Mouse (Mus musculus) midbrain, postnatal 0 days (tissue): ENCODE results near the gene Acap1. TPM values are rescaled to one million over a fixed set of nuclear protein-coding genes. Genes with fewer than 3 reads are reported as not detected.

Experiments used
- ATAC-seq: fragments of 200-750 bp; cut with Nextera tagmentation; 2 replicates; pipeline ENCODE4 v1.8.0; 2017; ENCODE audit warnings: moderate number of reproducible peaks, mild to moderate bottlenecking, moderate TSS enrichment, moderate library complexity; ENCODE audit not compliant: low FRiP score
- DNase-seq: peaks from one replicate; pipeline ENCODE4 v3.0.0-alpha.2; 2015; ENCODE audit warnings: low spot score
- H3K27ac ChIP-seq: fragments of 300-500 bp; sonication (generic); 2 replicates; pipeline ENCODE4 v1.5.1; 2014; ENCODE audit warnings: low read depth, mild to moderate bottlenecking, low read length, mixed read lengths
- H3K27me3 ChIP-seq: fragments of 300-500 bp; sonication (generic); 2 replicates; pipeline ENCODE4 v1.6.1; 2014; ENCODE audit warnings: low read length, control low read depth, mixed read lengths; ENCODE audit not compliant: insufficient read depth
- H3K36me3 ChIP-seq: fragments of 300-500 bp; sonication (generic); 2 replicates; pipeline ENCODE4 v1.6.1; 2014; ENCODE audit warnings: low read length, control low read depth, mixed read lengths; ENCODE audit not compliant: insufficient read depth
- H3K4me1 ChIP-seq: fragments of 300-500 bp; sonication (generic); 2 replicates; pipeline ENCODE4 v1.6.1; 2014; ENCODE audit warnings: mild to moderate bottlenecking, control low read depth, antibody characterized with exemption, low read length, mixed read lengths; ENCODE audit not compliant: insufficient read depth
- H3K4me2 ChIP-seq: fragments of 300-500 bp; sonication (generic); 2 replicates; pipeline ENCODE4 v1.6.1; 2014; ENCODE audit warnings: low read depth, mild to moderate bottlenecking, low read length, mixed read lengths; ENCODE audit not compliant: poor library complexity, severe bottlenecking
- H3K4me3 ChIP-seq: fragments of 300-500 bp; sonication (generic); 2 replicates; pipeline ENCODE4 v1.5.1; 2014; ENCODE audit warnings: low read depth, mild to moderate bottlenecking, low read length, moderate library complexity
- H3K9ac ChIP-seq: fragments of 300-500 bp; sonication (generic); replicated peaks from 2 replicates; pipeline ENCODE4 v1.6.1; 2014; ENCODE audit warnings: mild to moderate bottlenecking, low read length, moderate library complexity, mixed read lengths; ENCODE audit not compliant: poor library complexity, severe bottlenecking
- H3K9me3 ChIP-seq: fragments of 300-500 bp; sonication (generic); 2 replicates; pipeline ENCODE4 v1.6.1; 2016; ENCODE audit warnings: low read length, control low read depth
- CTCF ChIP-seq: IDR thresholded peaks from 2 replicates; pipeline ENCODE4 v1.5.1; 2016; ENCODE audit warnings: antibody characterized with exemption, mild to moderate bottlenecking
- WGBS: fragments of 180-500 bp; shearing (Covaris S2); extraction: QIAGEN DNeasy Blood & Tissue Kit; methylation state at CpG from one replicate; pipeline ENCODE4 v1.1.7; 2014; 5-methylcytosine and 5-hydroxymethylcytosine counted together
- microRNA-seq: library from miRNA; unstranded; fragments of <30 nt; microRNA quantifications from one replicate; pipeline ENCODE4, GENCODE M21; 2016; ENCODE audit warnings: borderline number of aligned reads
- polyA plus RNA-seq: library from polyadenylated mRNA; unstranded; fragments of >200 nt; fragmentation: Nextera tagmentation; extraction: Ambion mirVana; gene quantifications from 2 replicates; pipeline ENCODE4 v1.2.1, GENCODE M21; 2015
- total RNA-seq: library from RNA; depleted of rRNA; stranded (reverse); fragments of >200 nt; gene quantifications from 2 replicates; pipeline ENCODE4 v1.2.3, GENCODE M21; 2014; rRNA removed

Acap1 gene
- total and polyA plus RNA-seq, 2 experiments from 2014 or later = 0.14 TPM; not detected in 1

DNA sequence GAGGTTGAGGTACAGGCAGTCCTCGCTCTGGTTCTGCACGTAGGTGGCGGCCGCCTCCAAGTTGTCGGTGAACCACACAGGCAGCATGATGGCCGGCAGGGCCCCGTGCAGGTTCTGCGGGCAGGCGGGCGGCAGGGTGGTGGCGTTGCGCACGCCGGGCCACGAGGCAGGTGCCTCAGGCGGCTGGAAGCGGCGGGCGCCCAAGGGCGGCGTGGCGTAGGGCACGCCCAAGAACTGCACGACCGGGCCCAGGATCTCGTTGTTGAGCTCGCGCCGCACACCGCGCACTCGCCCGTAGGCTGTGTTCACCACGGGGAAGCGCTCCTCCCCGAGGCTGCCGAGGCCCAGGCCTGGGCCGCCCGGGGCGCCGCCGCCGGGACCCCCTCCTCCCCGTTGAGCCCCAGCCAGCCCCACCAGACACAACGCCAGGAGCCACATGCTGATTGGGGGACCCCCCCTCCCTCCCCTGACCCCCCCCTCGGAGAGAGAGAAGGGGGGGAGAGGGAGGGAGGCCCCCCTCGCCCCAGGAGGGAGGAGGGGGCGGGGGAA is 61.3 kb downstream of the Acap1 start:
- DNase-seq = no peak
- H3K4me2 ChIP-seq = peak overlapping the region; percentile 97
- H3K27me3 ChIP-seq = no peaks in the 10 kb centered on the region
- peaks cover 18% of the 10 kb centered on the region for H3K36me3 ChIP-seq
- no peaks in the 10 kb centered on the region for H3K9me3 ChIP-seq
- peaks cover 11% of the 10 kb centered on the region; the same call in 1 of the 2 replicates for H3K4me1 ChIP-seq
- TF ChIP-seq CTCF = no peak
- peak overlapping the region; percentile 91 for H3K4me3 ChIP-seq
- 12% methylated on average over 24 of the region's 48 CpGs for WGBS
- 0 out of 2 replicates have a peak overlapping the region, but pooled peaks have one; percentile 32 for H3K27ac ChIP-seq
- no peak for ATAC-seq
- peak overlapping the region; percentile 98 for H3K9ac ChIP-seq

DNA sequence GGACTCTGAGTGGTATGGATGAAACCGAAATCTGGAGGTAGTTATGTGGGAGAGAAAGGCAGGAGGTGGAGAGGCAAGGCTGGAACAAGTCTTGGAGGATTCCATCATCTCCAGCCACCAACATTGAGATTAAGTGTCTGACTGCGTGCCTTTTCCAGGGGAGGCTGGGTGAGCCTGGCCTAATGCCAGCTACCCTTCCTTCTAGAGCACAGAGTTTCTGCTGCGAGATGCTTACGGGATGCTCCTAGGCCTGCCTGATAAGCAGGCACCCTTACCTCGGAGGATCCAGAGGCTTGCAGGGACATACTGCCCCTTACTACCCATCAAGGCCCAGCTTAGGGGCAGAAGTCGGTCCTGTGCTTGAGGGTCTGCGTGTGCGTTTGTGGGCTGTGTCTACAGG is 61.8 kb downstream of the Acap1 start:
- WGBS = 58% methylated on average over 8 of the region's 8 CpGs
- peak overlapping the region; percentile 91 for H3K4me3 ChIP-seq
- no peaks in the 10 kb centered on the region for H3K27me3 ChIP-seq
- no peaks in the 10 kb centered on the region for H3K9me3 ChIP-seq
- H3K36me3 ChIP-seq = peaks cover 22% of the 10 kb centered on the region
- TF ChIP-seq CTCF = no peak
- no peak for ATAC-seq
- peak overlapping the region; percentile 98 for H3K9ac ChIP-seq
- DNase-seq = no peak
- H3K4me1 ChIP-seq = peaks cover 7% of the 10 kb centered on the region; the same call in 1 of the 2 replicates
- H3K4me2 ChIP-seq = peak overlapping the region; percentile 97
- 0 out of 2 replicates have a peak overlapping the region, but pooled peaks have one; percentile 32 for H3K27ac ChIP-seq

Small RNA genes within 50 kb of the gene (microRNA-seq; reads per million reads assigned to microRNA genes)
- not detected for gene Mir6924

Other genes starting within 250 kb of the Acap1 start
Only the 30 nearest of the 40 such genes appear.
- gene Polr2a, start 136.9 kb downstream of the Acap1 start, total RNA-seq = 16.9 and 25.1 TPM in 2 replicates
- gene Polr2a, start 136.9 kb downstream of the Acap1 start, polyA plus RNA-seq = 9.0 and 10.2 TPM in 2 replicates
- gene Slc35g3, start 133.6 kb downstream of the Acap1 start, total RNA-seq = not detected in 2 replicates
- 0.23 and 0.26 TPM in 2 replicates for gene Slc35g3, start 133.6 kb downstream of the Acap1 start, polyA plus RNA-seq
- 31.5 and 34.3 TPM in 2 replicates for gene Zbtb4, start 129.6 kb downstream of the Acap1 start, total RNA-seq
- 4.4 and 5.0 TPM in 2 replicates for gene Zbtb4, start 129.6 kb downstream of the Acap1 start, polyA plus RNA-seq
- 1.5 and 1.6 TPM in 2 replicates for gene Chrnb1, start 99.6 kb downstream of the Acap1 start, total RNA-seq
- gene Chrnb1, start 99.6 kb downstream of the Acap1 start, polyA plus RNA-seq = 1.1 TPM in 2 replicates
- 12.7 and 16.4 TPM in 2 replicates for gene Fgf11, start 93.7 kb downstream of the Acap1 start, total RNA-seq
- 2.6 and 2.8 TPM in 2 replicates for gene Fgf11, start 93.7 kb downstream of the Acap1 start, polyA plus RNA-seq
- gene Tmem102, start 89.9 kb downstream of the Acap1 start, total RNA-seq = 0.16 TPM in 1 of 2 replicates, not detected in the other
- gene Tmem102, start 89.9 kb downstream of the Acap1 start, polyA plus RNA-seq = 0.80 and 0.94 TPM in 2 replicates
- gene Gm39566, start 80.2 kb downstream of the Acap1 start, total RNA-seq = not detected in 2 replicates
- gene Gm39566, start 80.2 kb downstream of the Acap1 start, polyA plus RNA-seq = not detected in 2 replicates
- not detected in 2 replicates for gene Spem2, start 77.1 kb downstream of the Acap1 start, total RNA-seq
- gene Spem2, start 77.1 kb downstream of the Acap1 start, polyA plus RNA-seq = not detected in 2 replicates
- gene Spem1, start 73.4 kb downstream of the Acap1 start, total RNA-seq = 0.93 TPM in 1 of 2 replicates, not detected in the other
- gene Spem1, start 73.4 kb downstream of the Acap1 start, polyA plus RNA-seq = 0.20 and 0.27 TPM in 2 replicates
- gene Nlgn2, start 57.8 kb downstream of the Acap1 start, total RNA-seq = 117 and 137 TPM in 2 replicates
- 21.0 and 23.5 TPM in 2 replicates for gene Nlgn2, start 57.8 kb downstream of the Acap1 start, polyA plus RNA-seq
- gene Tmem256, start 57.0 kb downstream of the Acap1 start, total RNA-seq = 95.5 and 103 TPM in 2 replicates
- gene Tmem256, start 57.0 kb downstream of the Acap1 start, polyA plus RNA-seq = 349 and 370 TPM in 2 replicates
- 24.1 and 26.6 TPM in 2 replicates for gene Plscr3, start 49.2 kb downstream of the Acap1 start, total RNA-seq
- 33.5 and 35.0 TPM in 2 replicates for gene Plscr3, start 49.2 kb downstream of the Acap1 start, polyA plus RNA-seq
- not detected in 2 replicates for gene Tnk1, start 36.8 kb downstream of the Acap1 start, total RNA-seq
- gene Tnk1, start 36.8 kb downstream of the Acap1 start, polyA plus RNA-seq = 0.16 TPM in 2 replicates
- not detected in 2 replicates for gene Tmem95, start 17.5 kb downstream of the Acap1 start, total RNA-seq
- gene Tmem95, start 17.5 kb downstream of the Acap1 start, polyA plus RNA-seq = not detected in 2 replicates
- 0.93 and 1.6 TPM in 2 replicates for gene Kctd11, start 14.1 kb downstream of the Acap1 start, total RNA-seq
- 0.57 and 0.92 TPM in 2 replicates for gene Kctd11, start 14.1 kb downstream of the Acap1 start, polyA plus RNA-seq
- gene 2810408A11Rik, start 5.4 kb upstream of the Acap1 start, total RNA-seq = 3.3 and 8.7 TPM in 2 replicates
- gene 2810408A11Rik, start 5.4 kb upstream of the Acap1 start, polyA plus RNA-seq = 4.8 and 6.2 TPM in 2 replicates
- gene Neurl4, start 5.5 kb upstream of the Acap1 start, total RNA-seq = 112 and 118 TPM in 2 replicates
- gene Neurl4, start 5.5 kb upstream of the Acap1 start, polyA plus RNA-seq = 15.2 and 16.7 TPM in 2 replicates
- gene Gps2, start 18.3 kb upstream of the Acap1 start, total RNA-seq = 45.8 and 47.6 TPM in 2 replicates
- 60.3 and 64.3 TPM in 2 replicates for gene Gps2, start 18.3 kb upstream of the Acap1 start, polyA plus RNA-seq
- gene Eif5a, start 26.4 kb upstream of the Acap1 start, total RNA-seq = 452 and 486 TPM in 2 replicates
- gene Eif5a, start 26.4 kb upstream of the Acap1 start, polyA plus RNA-seq = 1,054 and 1,096 TPM in 2 replicates
- 5.0 and 8.4 TPM in 2 replicates for gene Ybx2, start 40.3 kb upstream of the Acap1 start, total RNA-seq
- gene Ybx2, start 40.3 kb upstream of the Acap1 start, polyA plus RNA-seq = 3.4 and 4.2 TPM in 2 replicates
- gene Slc2a4, start 52.6 kb upstream of the Acap1 start, total RNA-seq = 8.8 and 9.0 TPM in 2 replicates
- gene Slc2a4, start 52.6 kb upstream of the Acap1 start, polyA plus RNA-seq = 3.4 and 4.0 TPM in 2 replicates
- gene Cldn7, start 69.2 kb upstream of the Acap1 start, total RNA-seq = not detected in 2 replicates
- gene Cldn7, start 69.2 kb upstream of the Acap1 start, polyA plus RNA-seq = 0.57 TPM in 1 of 2 replicates, not detected in the other
- 39.6 and 42.9 TPM in 2 replicates for gene Ctdnep1, start 85.6 kb upstream of the Acap1 start, total RNA-seq
- gene Ctdnep1, start 85.6 kb upstream of the Acap1 start, polyA plus RNA-seq = 22.3 and 24.1 TPM in 2 replicates
- 109 and 157 TPM in 2 replicates for gene Elp5, start 87.0 kb upstream of the Acap1 start, total RNA-seq
- gene Elp5, start 87.0 kb upstream of the Acap1 start, polyA plus RNA-seq = 171 and 182 TPM in 2 replicates
- 197 and 226 TPM in 2 replicates for gene Gabarap, start 95.6 kb upstream of the Acap1 start, total RNA-seq
- 501 and 511 TPM in 2 replicates for gene Gabarap, start 95.6 kb upstream of the Acap1 start, polyA plus RNA-seq
- 42.4 and 45.2 TPM in 2 replicates for gene Phf23, start 100.2 kb upstream of the Acap1 start, total RNA-seq
- 37.6 and 40.0 TPM in 2 replicates for gene Phf23, start 100.2 kb upstream of the Acap1 start, polyA plus RNA-seq
- 31.5 and 33.3 TPM in 2 replicates for gene Dvl2, start 105.1 kb upstream of the Acap1 start, total RNA-seq
- gene Dvl2, start 105.1 kb upstream of the Acap1 start, polyA plus RNA-seq = 19.0 and 20.0 TPM in 2 replicates
- gene Acadvl, start 119.9 kb upstream of the Acap1 start, total RNA-seq = 35.9 and 42.7 TPM in 2 replicates
- 62.1 and 64.2 TPM in 2 replicates for gene Acadvl, start 119.9 kb upstream of the Acap1 start, polyA plus RNA-seq
- gene Dlg4, start 121.4 kb upstream of the Acap1 start, total RNA-seq = 256 and 269 TPM in 2 replicates
- gene Dlg4, start 121.4 kb upstream of the Acap1 start, polyA plus RNA-seq = 16.1 and 18.1 TPM in 2 replicates
- 1.2 and 7.2 TPM in 2 replicates for gene Asgr1, start 158.5 kb upstream of the Acap1 start, total RNA-seq
- 4.1 and 4.5 TPM in 2 replicates for gene Asgr1, start 158.5 kb upstream of the Acap1 start, polyA plus RNA-seq